Mouse (Mus musculus) forebrain, embryonic 13.5 days (tissue): ENCODE measurements around the gene Pipox. TPM values are rescaled to one million over a fixed set of nuclear protein-coding genes. Genes with fewer than 3 reads are reported as not detected.

ENCODE experiments used
- ATAC-seq: fragments of 200-750 bp; cut with Nextera tagmentation; 2 replicates; pipeline ENCODE4 v1.8.0; 2017
- H3K27ac ChIP-seq: fragments of 300-500 bp; sonication (generic); 2 replicates; pipeline ENCODE4 v1.5.1; 2015; ENCODE audit warnings: inconsistent platforms, mild to moderate bottlenecking, moderate library complexity
- H3K27me3 ChIP-seq: fragments of 300-500 bp; sonication (generic); 2 replicates; pipeline ENCODE4 v1.6.1; 2015; ENCODE audit warnings: mild to moderate bottlenecking, inconsistent platforms
- H3K36me3 ChIP-seq: fragments of 300-500 bp; sonication (generic); 2 replicates; pipeline ENCODE4 v1.6.1; 2015; ENCODE audit warnings: mild to moderate bottlenecking, inconsistent platforms; ENCODE audit not compliant: poor library complexity, severe bottlenecking
- H3K4me1 ChIP-seq: fragments of 300-500 bp; sonication (generic); 2 replicates; pipeline ENCODE4 v1.6.1; 2015; ENCODE audit warnings: inconsistent platforms
- H3K4me2 ChIP-seq: fragments of 300-500 bp; sonication (generic); 2 replicates; pipeline ENCODE4 v1.6.1; 2015; ENCODE audit warnings: inconsistent platforms, mild to moderate bottlenecking, moderate library complexity
- H3K4me3 ChIP-seq: fragments of 300-500 bp; sonication (generic); 2 replicates; pipeline ENCODE4 v1.5.1; 2015; ENCODE audit warnings: mild to moderate bottlenecking, inconsistent platforms
- H3K9ac ChIP-seq: fragments of 300-500 bp; sonication (generic); 2 replicates; pipeline ENCODE4 v1.6.1; 2015; ENCODE audit warnings: mild to moderate bottlenecking, inconsistent platforms
- H3K9me3 ChIP-seq: fragments of 300-500 bp; sonication (generic); replicated peaks from 2 replicates; pipeline ENCODE4 v1.6.1; 2016; ENCODE audit warnings: inconsistent platforms
- WGBS: fragments of 180-500 bp; shearing (Covaris S2); methylation state at CpG from one replicate; pipeline ENCODE4 v1.1.7; 2015; 5-methylcytosine and 5-hydroxymethylcytosine counted together
- polyA plus RNA-seq: library from polyadenylated mRNA; unstranded; fragments of >200 nt; fragmentation: Nextera tagmentation; extraction: Ambion mirVana; gene quantifications from 2 replicates; pipeline ENCODE4 v1.2.1, GENCODE M21; 2015

Gene Pipox
- polyA plus RNA-seq, 1 experiment from 2014 or later: 12.7 TPM

DNA sequence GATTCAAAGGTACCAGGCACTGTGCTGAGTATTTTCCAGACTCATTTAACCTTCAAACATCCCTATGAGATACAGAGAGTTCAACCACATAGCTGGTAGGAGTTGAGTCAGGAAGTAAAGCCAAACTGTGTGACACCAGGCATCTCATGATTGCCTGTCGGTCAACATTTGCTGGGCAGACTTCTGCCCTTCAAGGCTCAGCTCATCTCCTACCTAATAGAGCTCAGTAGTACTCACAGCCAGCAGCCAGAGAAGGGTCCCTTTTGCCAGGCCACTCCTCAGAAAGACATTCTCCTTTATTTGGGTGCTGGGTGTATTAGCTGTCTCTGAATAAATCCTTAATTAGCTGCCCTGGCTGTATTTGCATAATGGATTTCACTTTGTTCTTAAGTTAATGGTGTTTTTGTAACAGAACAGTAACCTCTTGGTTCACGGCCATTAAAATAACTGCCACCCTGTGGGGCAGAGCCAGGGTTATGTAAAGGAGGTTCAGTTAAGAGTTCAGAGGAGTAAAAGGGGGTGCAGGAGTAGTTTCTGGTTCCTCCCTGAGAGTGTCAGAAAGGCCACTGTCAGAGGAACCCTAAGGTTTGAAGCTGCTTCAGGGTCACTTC is 3.1 kb downstream of the Pipox start:
- Histone ChIP-seq H3K4me2 (peak overlapping the region; percentile 12; the same call in 1 of the 2 replicates), H3K4me3 (no peak overlapping the region), H3K4me1 (peaks cover 89% of the 10 kb centered on the region), H3K36me3 (no peaks in the 10 kb centered on the region), H3K27me3 (no peaks in the 10 kb centered on the region), H3K9me3 (no peaks in the 10 kb centered on the region), H3K9ac (peak overlapping the region; percentile 8; the same call in 1 of the 2 replicates), H3K27ac (peak overlapping the region; percentile 49)
- ATAC-seq: no peak
- WGBS: 25% methylated on average over 2 of the region's 2 CpGs

DNA sequence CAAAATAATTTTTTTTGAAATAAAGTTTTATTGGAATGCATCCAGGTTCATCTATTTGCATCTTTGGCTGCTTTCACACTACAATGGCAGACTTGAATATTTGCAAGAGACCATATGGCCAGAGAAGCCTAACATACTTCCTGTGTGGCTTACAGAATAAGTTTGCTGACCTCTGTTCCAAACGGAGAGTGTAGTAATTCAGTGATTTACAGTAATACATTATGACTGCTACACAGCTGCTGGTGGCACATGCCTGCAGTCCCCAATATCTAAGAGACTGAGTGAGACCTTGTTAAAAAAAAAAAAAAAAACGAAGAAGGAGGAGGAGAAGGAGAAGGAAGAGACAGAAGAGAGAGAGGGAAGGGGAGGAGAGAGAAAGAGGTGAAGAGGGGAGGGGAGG is 4.4 kb downstream of the Pipox start:
- Histone ChIP-seq H3K27me3 (no peaks in the 10 kb centered on the region), H3K4me2 (no peak overlapping the region), H3K9ac (no peak overlapping the region), H3K9me3 (no peaks in the 10 kb centered on the region), H3K4me1 (peaks cover 91% of the 10 kb centered on the region), H3K36me3 (no peaks in the 10 kb centered on the region), H3K4me3 (no peak overlapping the region), H3K27ac (no peak overlapping the region; the same call in 1 of the 2 replicates)
- no peak for ATAC-seq
- WGBS: 57% methylated on average over 1 of the region's 2 CpGs

DNA sequence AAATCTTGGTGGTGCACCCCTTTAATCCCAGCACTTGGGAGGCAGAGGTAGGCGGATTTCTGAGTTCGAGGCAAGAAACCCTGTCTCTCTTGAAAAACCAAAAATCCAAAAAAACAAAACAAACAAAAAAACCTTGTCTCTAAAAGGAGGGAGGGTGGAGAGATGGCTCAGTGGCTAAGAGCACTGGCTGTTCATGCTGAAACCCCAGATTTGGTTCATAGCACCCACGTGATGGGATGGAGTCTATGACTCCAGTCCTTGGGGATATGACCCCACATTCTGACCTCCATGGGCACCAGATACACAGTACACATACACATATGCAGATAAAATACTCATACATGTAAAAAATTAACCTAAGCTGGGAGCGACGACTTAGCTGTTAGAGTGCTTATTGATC is 5.0 kb downstream of the Pipox start:
- H3K36me3 ChIP-seq: no peaks in the 10 kb centered on the region
- ATAC-seq: no peak
- H3K4me2 ChIP-seq: no peak overlapping the region
- H3K9ac ChIP-seq: no peak overlapping the region
- H3K27me3 ChIP-seq: no peaks in the 10 kb centered on the region
- peak overlapping the region; percentile 91; the same call in 1 of the 2 replicates for H3K27ac ChIP-seq
- H3K9me3 ChIP-seq: no peaks in the 10 kb centered on the region
- H3K4me1 ChIP-seq: peaks cover 85% of the 10 kb centered on the region
- no peak overlapping the region for H3K4me3 ChIP-seq
- 97% methylated on average over 5 of the region's 5 CpGs for WGBS

DNA sequence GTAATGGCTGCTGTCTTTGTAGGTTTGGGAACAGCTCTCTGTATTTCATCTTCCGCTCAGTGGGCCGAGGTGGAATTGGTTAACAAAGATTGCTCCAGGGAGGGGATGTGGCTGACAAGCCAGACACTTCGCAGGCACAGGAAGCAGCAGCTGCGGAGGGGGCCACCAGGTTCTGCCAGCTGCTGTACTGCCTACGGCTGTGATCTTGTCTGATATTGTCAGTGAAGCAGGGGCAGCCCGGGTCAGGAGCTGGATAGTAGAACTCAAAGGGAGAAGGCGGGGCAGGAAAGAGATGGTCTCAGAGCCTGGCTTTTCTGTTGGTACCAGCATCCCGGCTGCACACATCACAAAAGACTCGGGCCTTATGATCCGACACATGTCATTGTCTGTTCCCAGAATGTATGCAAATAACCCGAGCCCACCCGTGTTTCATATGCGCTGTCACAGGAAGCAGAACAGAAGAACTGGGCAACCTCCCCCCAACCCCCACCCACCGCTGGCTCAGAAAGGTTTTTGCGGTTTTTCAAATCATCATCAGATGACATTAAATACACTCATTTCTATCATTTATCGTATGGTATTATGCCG is 6.4 kb downstream of the Pipox start:
- Histone ChIP-seq H3K9ac (peak overlapping the region; percentile 47), H3K36me3 (no peaks in the 10 kb centered on the region), H3K4me3 (no peak overlapping the region), H3K4me2 (peak overlapping the region; percentile 17), H3K27ac (peak overlapping the region; percentile 91), H3K9me3 (no peaks in the 10 kb centered on the region), H3K4me1 (peaks cover 71% of the 10 kb centered on the region), H3K27me3 (no peaks in the 10 kb centered on the region)
- ATAC-seq: peak; percentile 81
- 29% methylated on average over 17 of the region's 17 CpGs for WGBS

DNA sequence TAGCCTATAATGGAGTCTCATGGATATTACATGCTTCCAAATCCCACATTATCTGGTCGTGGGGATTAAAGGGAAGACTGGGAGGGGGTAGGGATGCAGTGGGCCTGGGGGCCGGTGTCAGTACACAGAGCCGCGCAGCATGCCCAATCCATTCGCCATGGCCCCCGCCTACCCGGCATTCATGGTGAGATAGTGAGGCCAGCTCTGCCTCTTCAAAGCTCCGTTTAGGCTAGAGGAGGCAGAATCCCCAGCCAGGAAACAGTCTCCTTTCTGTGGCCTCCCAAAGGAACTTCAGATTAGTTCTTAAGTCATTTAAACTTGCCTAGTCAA is 8.7 kb downstream of the Pipox start:
- Histone ChIP-seq H3K4me3 (no peak overlapping the region), H3K9ac (0 out of 2 replicates have a peak overlapping the region, but pooled peaks have one; percentile 0), H3K36me3 (no peaks in the 10 kb centered on the region), H3K4me1 (peaks cover 55% of the 10 kb centered on the region), H3K4me2 (no peak overlapping the region), H3K9me3 (no peaks in the 10 kb centered on the region), H3K27me3 (no peaks in the 10 kb centered on the region), H3K27ac (no peak overlapping the region)
- 42% methylated on average over 8 of the region's 8 CpGs for WGBS
- no peak for ATAC-seq

DNA sequence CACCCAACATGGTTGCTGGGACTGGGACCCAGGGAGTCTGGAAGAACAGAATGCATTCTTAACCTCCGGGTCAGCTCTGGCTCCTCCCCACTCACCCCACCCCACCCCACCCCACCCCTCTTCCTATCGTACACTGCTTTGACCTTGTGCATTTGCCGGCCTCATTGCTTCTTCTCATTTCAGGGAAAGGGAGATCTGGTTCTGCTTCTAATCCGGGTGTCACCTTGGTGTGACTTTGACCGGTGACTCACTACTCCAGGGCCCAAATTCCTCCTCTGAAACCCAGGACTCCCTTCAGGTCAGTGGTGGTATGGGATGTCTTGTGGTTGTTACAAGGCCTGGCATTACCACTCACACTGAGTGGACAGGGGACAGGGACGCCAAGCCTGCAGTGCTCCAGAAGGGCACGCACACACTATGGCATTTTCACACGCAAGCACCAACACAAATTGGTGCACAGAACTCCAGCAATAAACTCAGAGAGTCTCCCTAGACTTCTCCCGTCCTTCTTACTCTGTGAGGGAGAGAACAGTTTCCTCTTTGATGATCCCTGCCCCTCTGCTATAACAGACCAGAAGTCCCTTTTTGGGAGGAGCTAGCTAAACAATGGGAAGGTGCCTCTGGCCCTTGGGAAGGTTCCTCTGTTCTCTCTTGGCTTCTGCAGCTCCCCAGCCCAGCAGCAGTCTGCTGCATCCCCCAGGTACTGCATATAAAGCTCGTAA is 9.2 kb downstream of the Pipox start:
- ATAC-seq: no peak
- Histone ChIP-seq H3K36me3 (no peaks in the 10 kb centered on the region), H3K9ac (0 out of 2 replicates have a peak overlapping the region, but pooled peaks have one; percentile 0), H3K4me2 (no peak overlapping the region), H3K4me3 (no peak overlapping the region), H3K4me1 (peaks cover 56% of the 10 kb centered on the region), H3K27me3 (no peaks in the 10 kb centered on the region), H3K27ac (no peak overlapping the region), H3K9me3 (no peaks in the 10 kb centered on the region)
- WGBS: 49% methylated on average over 10 of the region's 10 CpGs

DNA sequence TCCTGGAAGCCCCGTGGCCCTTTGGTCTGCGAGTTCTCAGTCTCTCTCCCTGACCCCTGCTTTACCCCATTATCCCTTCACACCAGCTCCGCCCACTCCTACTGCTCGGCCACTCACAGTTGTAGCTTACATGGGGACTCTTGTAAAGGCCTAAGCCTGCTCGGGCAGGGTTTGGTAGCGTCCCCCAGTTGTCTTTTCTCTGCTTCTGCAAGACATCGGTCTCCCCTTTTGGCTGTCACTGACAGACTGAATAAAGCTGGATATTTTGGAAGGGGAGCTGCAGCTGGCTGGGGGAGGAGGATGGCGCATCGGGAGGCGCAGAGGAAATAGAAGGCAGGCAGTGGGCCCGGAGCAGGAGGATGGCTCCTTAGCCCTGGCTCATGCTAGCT is 17.1 kb downstream of the Pipox start:
- WGBS: 38% methylated on average over 11 of the region's 11 CpGs
- Histone ChIP-seq H3K27me3 (0 out of 2 replicates have a peak, but pooled peaks cover 3% of the 10 kb centered on the region), H3K4me1 (peaks cover 64% of the 10 kb centered on the region), H3K36me3 (no peaks in the 10 kb centered on the region), H3K9me3 (no peaks in the 10 kb centered on the region), H3K4me2 (no peak overlapping the region), H3K27ac (peak overlapping the region; percentile 85), H3K9ac (peak overlapping the region; percentile 45), H3K4me3 (no peak overlapping the region)
- peak; percentile 34; the same call in 1 of the 2 replicates for ATAC-seq

DNA sequence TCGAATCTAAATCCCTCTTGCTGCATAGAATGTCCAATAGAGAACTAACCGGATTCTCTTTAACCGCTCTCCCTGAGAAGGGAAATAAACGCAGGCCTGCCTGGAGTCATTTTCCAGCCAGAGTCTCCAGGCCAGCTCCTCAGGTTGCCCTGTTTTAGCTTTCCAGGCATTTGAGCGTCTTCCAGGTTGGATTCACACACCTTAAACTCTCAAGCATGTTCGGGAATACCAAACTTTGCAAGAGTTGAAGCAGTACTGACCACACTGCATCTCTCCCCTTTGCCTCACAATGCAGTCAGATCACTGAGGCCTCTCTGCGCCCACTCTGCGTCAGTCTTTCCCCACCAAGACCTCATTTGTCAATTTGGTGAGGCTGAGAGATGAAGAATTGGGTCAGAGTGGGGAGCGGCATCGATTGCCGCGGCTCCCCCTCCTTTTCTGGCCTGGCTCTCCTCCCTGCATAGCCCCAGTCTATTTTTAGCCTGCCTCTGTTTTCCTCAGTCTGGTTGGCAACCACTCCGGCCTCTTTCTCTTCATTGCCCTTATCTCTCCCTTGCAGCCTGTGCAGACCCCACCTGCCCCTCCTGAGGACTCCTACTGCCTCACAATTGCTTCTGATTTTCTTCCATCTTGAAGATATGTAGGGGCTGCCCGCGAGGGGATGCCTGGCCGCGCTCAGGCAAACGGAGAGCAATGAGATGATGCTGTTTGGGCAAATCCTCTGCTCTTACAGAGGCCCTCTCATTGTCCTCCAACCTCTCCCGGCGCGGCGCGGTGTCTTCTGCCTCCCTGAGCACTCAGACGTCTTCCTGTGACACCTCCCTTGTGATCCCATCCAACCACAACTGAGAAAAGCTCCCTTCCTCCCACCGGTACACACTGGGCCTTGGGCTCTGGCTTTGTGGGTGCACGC is 17.8 kb downstream of the Pipox start:
- H3K36me3 ChIP-seq: no peaks in the 10 kb centered on the region
- ATAC-seq: 0 out of 2 replicates have a peak, but pooled peaks have one; percentile 2
- H3K27me3 ChIP-seq: 0 out of 2 replicates have a peak, but pooled peaks cover 3% of the 10 kb centered on the region
- H3K27ac ChIP-seq: peak overlapping the region; percentile 85
- no peaks in the 10 kb centered on the region for H3K9me3 ChIP-seq
- no peak overlapping the region for H3K4me3 ChIP-seq
- WGBS: 45% methylated on average over 26 of the region's 26 CpGs
- H3K4me1 ChIP-seq: peaks cover 70% of the 10 kb centered on the region
- H3K9ac ChIP-seq: peak overlapping the region; percentile 45
- H3K4me2 ChIP-seq: peak overlapping the region; percentile 8; the same call in 1 of the 2 replicates

DNA sequence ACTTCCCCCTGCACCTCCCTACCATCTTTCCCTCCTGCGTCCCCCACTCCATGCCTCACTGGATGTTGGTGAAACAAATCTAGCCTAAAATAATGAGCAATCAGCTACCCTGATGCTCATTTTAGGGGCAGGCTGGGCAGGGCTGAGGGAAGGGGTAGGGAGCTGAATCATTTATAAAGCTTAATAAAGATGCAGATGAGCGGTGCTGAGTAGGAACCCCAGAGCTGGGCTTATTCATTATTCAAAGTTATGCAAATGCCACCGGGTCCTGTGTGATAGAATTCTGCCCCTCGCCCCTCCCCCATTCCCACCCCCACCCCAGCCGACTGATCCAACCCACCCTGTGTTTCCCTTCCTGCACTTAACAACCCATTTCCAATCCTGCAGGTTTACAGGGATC is 18.6 kb downstream of the Pipox start:
- no peak overlapping the region for H3K9ac ChIP-seq
- no peak overlapping the region for H3K4me2 ChIP-seq
- H3K4me1 ChIP-seq: peaks cover 74% of the 10 kb centered on the region
- H3K9me3 ChIP-seq: no peaks in the 10 kb centered on the region
- H3K4me3 ChIP-seq: no peak overlapping the region
- ATAC-seq: peak; percentile 74
- H3K27me3 ChIP-seq: peaks cover 6% of the 10 kb centered on the region; the same call in 1 of the 2 replicates
- WGBS: 19% methylated on average over 5 of the region's 5 CpGs
- H3K36me3 ChIP-seq: no peaks in the 10 kb centered on the region
- peak overlapping the region; percentile 85 for H3K27ac ChIP-seq

DNA sequence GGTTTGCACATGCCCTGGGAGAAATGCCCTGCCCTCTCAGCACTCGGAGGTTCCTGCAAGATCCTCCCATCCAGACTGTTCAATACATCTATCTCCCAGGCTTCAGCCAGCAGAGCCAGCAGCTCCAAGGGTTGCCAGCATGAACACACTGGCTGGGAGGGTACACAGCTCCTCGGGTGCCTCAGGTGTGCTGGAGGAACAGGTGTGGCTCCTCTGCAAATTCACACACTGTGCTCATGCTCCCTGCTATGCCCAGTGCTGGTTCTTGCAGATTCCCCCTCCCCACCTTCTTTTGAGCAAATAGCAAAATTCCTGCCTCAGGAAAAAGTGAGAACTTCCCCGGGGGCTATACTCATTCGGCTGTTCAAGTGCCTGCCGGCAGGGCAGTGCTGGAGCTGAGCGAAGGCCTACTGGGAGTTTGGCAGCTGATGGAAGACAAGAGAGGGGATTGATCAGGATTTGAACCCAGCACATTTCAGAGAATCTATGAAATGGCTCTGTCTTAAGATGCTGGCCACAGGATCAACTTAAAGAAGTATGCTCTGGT is 19.1 kb downstream of the Pipox start:
- peak overlapping the region; percentile 85 for H3K27ac ChIP-seq
- no peaks in the 10 kb centered on the region for H3K36me3 ChIP-seq
- no peaks in the 10 kb centered on the region for H3K9me3 ChIP-seq
- no peak for ATAC-seq
- H3K27me3 ChIP-seq: peaks cover 6% of the 10 kb centered on the region; the same call in 1 of the 2 replicates
- peaks cover 72% of the 10 kb centered on the region for H3K4me1 ChIP-seq
- peak overlapping the region; percentile 31; the same call in 1 of the 2 replicates for H3K9ac ChIP-seq
- no peak overlapping the region for H3K4me3 ChIP-seq
- 58% methylated on average over 6 of the region's 6 CpGs for WGBS
- H3K4me2 ChIP-seq: no peak overlapping the region

DNA sequence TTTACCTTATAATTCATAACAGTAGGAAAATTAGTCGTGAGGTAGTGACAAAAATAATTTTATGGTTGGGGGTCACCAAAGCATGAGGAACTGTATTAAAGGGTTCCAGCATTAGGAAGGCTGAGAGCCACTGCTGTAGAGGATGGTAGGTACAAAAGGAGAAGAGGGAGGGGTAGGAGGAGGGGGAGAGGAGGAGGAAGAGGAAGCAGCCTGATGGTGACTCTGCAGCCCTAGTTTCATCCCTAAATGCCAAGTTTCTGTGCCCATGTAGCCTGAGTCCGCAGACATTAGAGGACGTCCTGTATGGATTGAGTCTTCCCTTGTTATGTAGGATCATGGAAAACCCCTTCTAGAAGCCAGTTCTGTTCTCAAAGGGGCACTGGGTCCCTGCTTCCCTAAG is 20.8 kb downstream of the Pipox start:
- Histone ChIP-seq H3K27ac (peak overlapping the region; percentile 86), H3K4me2 (no peak overlapping the region), H3K27me3 (peaks cover 4% of the 10 kb centered on the region; the same call in 1 of the 2 replicates), H3K4me3 (no peak overlapping the region), H3K4me1 (peaks cover 85% of the 10 kb centered on the region), H3K36me3 (no peaks in the 10 kb centered on the region), H3K9me3 (no peaks in the 10 kb centered on the region), H3K9ac (no peak overlapping the region; the same call in 1 of the 2 replicates)
- 49% methylated on average over 3 of the region's 3 CpGs for WGBS
- ATAC-seq: no peak
